Mouse (Mus musculus) liver, embryonic 11.5 days (tissue): ENCODE data around the gene Wdr44. TPM values are rescaled to one million over a fixed set of nuclear protein-coding genes. Genes with fewer than 3 reads are reported as not detected.

ENCODE experiments used
- ATAC-seq: fragments of 200-750 bp; cut with Nextera tagmentation; replicated peaks from 2 replicates; pipeline ENCODE4 v1.8.0; 2017; ENCODE audit warnings: moderate number of reproducible peaks, mild to moderate bottlenecking, moderate TSS enrichment, moderate library complexity; ENCODE audit not compliant: low FRiP score
- DNase-seq: peaks from one replicate; pipeline ENCODE4 v3.0.0-alpha.2; 2017; ENCODE audit warnings: low spot score
- H3K27ac ChIP-seq: fragments of 300-500 bp; sonication (generic); 2 replicates; pipeline ENCODE4 v1.5.1; 2014; ENCODE audit warnings: mild to moderate bottlenecking, low read depth, low read length, control low read depth
- H3K27me3 ChIP-seq: fragments of 300-500 bp; sonication (generic); replicated peaks from 2 replicates; pipeline ENCODE4 v1.6.1; 2014; ENCODE audit warnings: low read length, mixed read lengths; ENCODE audit not compliant: control insufficient read depth, insufficient read depth
- H3K36me3 ChIP-seq: fragments of 300-500 bp; sonication (generic); 2 replicates; pipeline ENCODE4 v1.6.1; 2014; ENCODE audit warnings: mild to moderate bottlenecking, low read length, moderate library complexity, mixed read lengths; ENCODE audit not compliant: control insufficient read depth, insufficient read depth
- H3K4me1 ChIP-seq: fragments of 300-500 bp; sonication (generic); replicated peaks from 2 replicates; pipeline ENCODE4 v1.6.1; 2014; ENCODE audit warnings: low read length, mixed read lengths; ENCODE audit not compliant: control insufficient read depth, insufficient read depth
- H3K4me2 ChIP-seq: fragments of 300-500 bp; sonication (generic); 2 replicates; pipeline ENCODE4 v1.6.1; 2014; ENCODE audit warnings: mild to moderate bottlenecking, control low read depth, moderate library complexity
- H3K4me3 ChIP-seq: fragments of 300-500 bp; sonication (generic); 2 replicates; pipeline ENCODE4 v1.5.1; 2014; ENCODE audit warnings: low read depth, low read length, control low read depth
- H3K9ac ChIP-seq: fragments of 300-500 bp; sonication (generic); 2 replicates; pipeline ENCODE4 v1.6.1; 2014; ENCODE audit warnings: low read depth, low read length, control low read depth
- H3K9me3 ChIP-seq: fragments of 300-500 bp; sonication (generic); 2 replicates; pipeline ENCODE4 v1.6.1; 2016; ENCODE audit warnings: low read length, inconsistent platforms, mixed read lengths; ENCODE audit not compliant: control insufficient read depth
- WGBS: fragments of 180-500 bp; shearing (Covaris S2); extraction: QIAGEN DNeasy Blood & Tissue Kit; methylation state at CpG from one replicate; pipeline ENCODE4 v1.1.7; 2014; 5-methylcytosine and 5-hydroxymethylcytosine counted together
- polyA plus RNA-seq: library from polyadenylated mRNA; unstranded; fragments of >200 nt; fragmentation: Nextera tagmentation; extraction: Ambion mirVana; gene quantifications from 2 replicates; pipeline ENCODE4 v1.2.1, GENCODE M21; 2014

Gene Wdr44
- 4.8 and 6.0 TPM in 2 replicates for polyA plus RNA-seq

- Histone ChIP-seq H3K9me3 (no peaks in the 10 kb centered on the region), H3K36me3 (no peaks in the 10 kb centered on the region), H3K4me1 (no peaks in the 10 kb centered on the region), H3K4me3 (peak within 1 kb of the TSS; percentile 66), H3K27ac (peak within 1 kb of the TSS; percentile 90), H3K27me3 (no peaks in the 10 kb centered on the region), H3K9ac (peak within 1 kb of the TSS; percentile 67), H3K4me2 (peak within 1 kb of the TSS; percentile 63)
- ATAC-seq = peak; percentile 98
- 6% methylated on average over 50 of the region's 51 CpGs for WGBS
- peak; percentile 82 for DNase-seq
These were observed at the start of gene Wdr44 for GRCm38 (mm10) chrX:23692722-23693442. Gene Wdr44 (plus strand): TSS chrX:23693051.

GRCm38 (mm10) chrX:23648371-23648770 lies 44.5 kb upstream of the Wdr44 start:
- no peaks in the 10 kb centered on the region for H3K4me1 ChIP-seq
- no peak overlapping the region for H3K27ac ChIP-seq
- no peak for ATAC-seq
- no peaks in the 10 kb centered on the region for H3K36me3 ChIP-seq
- H3K9me3 ChIP-seq = no peaks in the 10 kb centered on the region
- no peak overlapping the region for H3K4me3 ChIP-seq
- WGBS = 68% methylated on average over 1 of the region's 1 CpGs
- H3K27me3 ChIP-seq = no peaks in the 10 kb centered on the region
- no peak for DNase-seq
- H3K9ac ChIP-seq = no peak overlapping the region
- H3K4me2 ChIP-seq = no peak overlapping the region

DNA sequence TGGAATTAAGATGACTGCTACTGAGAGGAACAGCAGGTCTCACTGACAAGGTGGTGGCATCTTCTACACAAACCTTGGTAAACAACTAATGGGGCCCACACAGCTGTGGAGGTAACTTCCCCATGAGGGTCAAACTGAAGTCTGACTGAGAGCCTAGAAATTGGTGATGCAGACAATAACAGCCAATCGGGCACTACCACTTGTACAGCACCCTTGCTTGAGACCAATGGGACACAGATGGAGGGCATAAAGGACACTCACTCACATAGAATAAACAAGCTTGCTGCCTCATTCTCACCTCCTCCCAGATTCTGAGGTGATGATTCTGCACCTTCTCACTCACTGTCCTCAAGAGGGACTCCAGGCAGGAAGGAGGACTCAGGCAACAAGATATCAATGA lies 30.6 kb upstream of the Wdr44 start:
- Histone ChIP-seq H3K27ac (no peak overlapping the region), H3K4me1 (no peaks in the 10 kb centered on the region), H3K9me3 (no peaks in the 10 kb centered on the region), H3K36me3 (no peaks in the 10 kb centered on the region), H3K4me3 (no peak overlapping the region), H3K9ac (no peak overlapping the region), H3K4me2 (no peak overlapping the region), H3K27me3 (no peaks in the 10 kb centered on the region)
- no peak for ATAC-seq
- WGBS = 79% methylated on average over 1 of the region's 1 CpGs
- no peak for DNase-seq

GRCm38 (mm10) chrX:23673193-23673592 lies 19.7 kb upstream of the Wdr44 start:
- DNase-seq (no peak), ATAC-seq (no peak)
- no peak overlapping the region for H3K27ac ChIP-seq
- H3K27me3 ChIP-seq = no peaks in the 10 kb centered on the region
- H3K9ac ChIP-seq = no peak overlapping the region
- H3K36me3 ChIP-seq = no peaks in the 10 kb centered on the region
- H3K4me2 ChIP-seq = no peak overlapping the region
- H3K4me1 ChIP-seq = no peaks in the 10 kb centered on the region
- 64% methylated on average over 2 of the region's 2 CpGs for WGBS
- no peaks in the 10 kb centered on the region for H3K9me3 ChIP-seq
- H3K4me3 ChIP-seq = no peak overlapping the region

DNA sequence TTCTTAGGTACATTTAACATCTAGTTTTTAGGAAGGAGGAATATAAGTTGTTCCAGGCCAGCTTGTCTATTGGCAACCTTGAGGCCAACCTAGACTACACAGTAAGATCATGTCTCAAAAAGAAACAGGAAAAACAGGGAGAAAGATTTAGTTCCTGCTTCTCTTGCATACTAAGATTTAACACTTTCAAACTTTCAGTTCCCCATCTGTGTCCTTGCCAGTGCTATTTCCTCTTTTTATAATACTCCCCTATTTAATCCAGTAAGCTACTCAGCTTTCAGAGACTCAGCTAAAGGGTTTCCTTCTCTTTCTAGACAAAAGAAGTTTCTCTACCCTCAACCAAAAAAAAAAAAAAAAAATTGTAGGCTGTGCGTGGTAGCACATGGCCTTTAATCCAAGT lies 17.4 kb upstream of the Wdr44 start:
- ATAC-seq (no peak), DNase-seq (no peak)
- Histone ChIP-seq H3K4me2 (no peak overlapping the region), H3K9me3 (no peaks in the 10 kb centered on the region), H3K9ac (no peak overlapping the region), H3K27ac (no peak overlapping the region), H3K4me3 (no peak overlapping the region), H3K27me3 (no peaks in the 10 kb centered on the region), H3K4me1 (no peaks in the 10 kb centered on the region), H3K36me3 (no peaks in the 10 kb centered on the region)
- WGBS = 56% methylated on average over 1 of the region's 1 CpGs

DNA sequence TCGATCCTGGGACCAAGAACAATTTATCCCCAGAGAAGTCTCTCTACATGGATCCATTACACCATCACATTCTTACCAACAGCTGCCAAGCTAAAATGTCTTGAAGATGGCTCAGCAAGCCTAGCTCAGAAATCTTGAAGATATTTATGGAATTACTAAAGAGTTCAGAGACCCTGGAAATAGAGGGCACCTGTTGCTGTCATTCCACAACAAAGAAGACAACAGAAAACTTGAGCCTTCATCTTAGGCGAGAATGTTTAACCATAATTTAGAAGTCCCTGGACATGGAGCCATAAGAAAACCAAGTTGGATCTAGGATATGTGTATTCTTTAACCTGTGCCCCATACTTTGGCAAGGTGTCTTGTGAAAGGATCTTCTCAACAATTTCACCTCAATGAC lies 16.3 kb upstream of the Wdr44 start:
- H3K9ac ChIP-seq = no peak overlapping the region
- 78% methylated on average over 2 of the region's 2 CpGs for WGBS
- no peak for DNase-seq

DNA sequence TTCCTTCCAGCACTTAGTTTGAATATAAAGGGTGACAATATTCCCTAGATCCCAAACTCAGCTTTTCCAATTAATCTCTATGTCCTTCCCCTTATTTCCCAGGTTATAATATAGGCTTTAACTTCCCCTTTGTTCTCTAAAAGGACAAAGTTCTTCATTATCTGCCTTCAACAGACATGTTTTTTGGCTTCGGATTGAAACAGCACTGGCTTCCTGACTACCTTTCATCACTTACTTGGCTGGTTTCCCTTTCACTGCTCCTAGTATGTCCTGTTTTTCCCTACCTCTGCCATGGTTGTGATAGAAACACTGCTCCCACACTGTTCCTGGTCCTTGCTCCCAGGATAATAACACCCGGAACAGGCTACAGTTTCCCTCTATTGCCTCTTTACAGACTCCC lies 15.3 kb upstream of the Wdr44 start:
- Histone ChIP-seq H3K4me1 (no peaks in the 10 kb centered on the region), H3K9me3 (no peaks in the 10 kb centered on the region), H3K27me3 (no peaks in the 10 kb centered on the region), H3K27ac (no peak overlapping the region), H3K4me3 (no peak overlapping the region), H3K36me3 (no peaks in the 10 kb centered on the region), H3K9ac (no peak overlapping the region), H3K4me2 (no peak overlapping the region)
- WGBS = 55% methylated on average over 2 of the region's 2 CpGs
- DNase-seq (no peak), ATAC-seq (no peak)

More for the DNA sequence above, 16.3 kb upstream of the Wdr44 start:
- ATAC-seq = no peak
- Histone ChIP-seq H3K27ac (no peak overlapping the region), H3K4me2 (no peak overlapping the region), H3K36me3 (no peaks in the 10 kb centered on the region), H3K9me3 (no peaks in the 10 kb centered on the region), H3K4me1 (no peaks in the 10 kb centered on the region), H3K27me3 (no peaks in the 10 kb centered on the region), H3K4me3 (no peak overlapping the region)

DNA sequence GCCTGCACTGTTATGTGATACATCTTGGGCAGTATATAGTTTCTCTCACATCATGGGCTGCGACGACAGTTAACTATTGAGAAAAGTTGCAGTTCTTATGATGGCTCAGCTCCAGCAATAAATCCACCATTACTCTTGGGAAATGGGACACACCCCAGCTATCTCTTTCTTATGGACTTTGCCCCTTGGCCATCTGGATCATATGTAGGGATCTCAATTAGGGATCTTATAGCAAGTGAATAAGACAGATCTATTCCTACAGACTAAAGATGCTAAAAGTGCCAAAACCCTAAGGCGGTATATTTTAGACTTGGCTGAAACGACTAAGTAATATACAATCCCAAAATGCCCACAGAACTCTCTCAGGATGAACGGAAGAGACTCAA lies 522 bp upstream of the Wdr44 start:
- Histone ChIP-seq H3K27me3 (no peaks in the 10 kb centered on the region), H3K9ac (0 out of 2 replicates have a peak overlapping the region, but pooled peaks have one; percentile 25), H3K36me3 (no peaks in the 10 kb centered on the region), H3K4me1 (no peaks in the 10 kb centered on the region), H3K4me2 (peak overlapping the region; percentile 63), H3K4me3 (peak overlapping the region; percentile 66), H3K9me3 (no peaks in the 10 kb centered on the region), H3K27ac (no peak overlapping the region)
- WGBS = 10% methylated on average over 5 of the region's 5 CpGs
- ATAC-seq = peak; percentile 19
- no peak for DNase-seq
